Mouse (Mus musculus) layer of hippocampus, adult 11-12 months (tissue): ENCODE measurements around the gene Pnck.

Experiments
- DNase-seq: peaks from one replicate; pipeline ENCODE4 v3.0.0; 2022; ENCODE audit warnings: low spot score

Gene Pnck

DNA sequence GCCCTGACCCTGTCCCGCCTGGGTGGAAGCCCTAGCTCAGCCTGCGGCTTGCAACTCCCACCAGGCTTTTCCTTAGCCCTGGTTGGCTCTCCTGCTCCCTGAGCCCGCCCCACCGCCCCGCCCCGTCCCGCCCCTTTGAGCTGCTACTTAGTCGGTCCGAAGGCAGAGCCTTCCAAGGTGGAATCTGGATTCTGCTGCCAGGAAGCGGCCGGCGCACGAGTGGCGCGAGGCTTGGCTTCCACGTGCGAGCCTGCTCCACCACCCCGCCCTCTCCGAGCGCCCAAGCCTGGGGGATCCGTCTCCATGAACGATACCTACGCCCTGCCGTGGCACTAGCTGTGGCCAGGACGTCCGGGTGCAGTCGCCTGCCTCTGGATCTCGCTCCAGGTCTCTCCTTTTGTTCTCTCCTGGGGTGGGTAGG is 20.7 kb downstream of the Pnck start, which contains the start of gene Dusp9:
Dusp9 (plus strand) TSS at position 165 of the 421 bp plus-strand sequence.
- no peak for DNase-seq

DNA sequence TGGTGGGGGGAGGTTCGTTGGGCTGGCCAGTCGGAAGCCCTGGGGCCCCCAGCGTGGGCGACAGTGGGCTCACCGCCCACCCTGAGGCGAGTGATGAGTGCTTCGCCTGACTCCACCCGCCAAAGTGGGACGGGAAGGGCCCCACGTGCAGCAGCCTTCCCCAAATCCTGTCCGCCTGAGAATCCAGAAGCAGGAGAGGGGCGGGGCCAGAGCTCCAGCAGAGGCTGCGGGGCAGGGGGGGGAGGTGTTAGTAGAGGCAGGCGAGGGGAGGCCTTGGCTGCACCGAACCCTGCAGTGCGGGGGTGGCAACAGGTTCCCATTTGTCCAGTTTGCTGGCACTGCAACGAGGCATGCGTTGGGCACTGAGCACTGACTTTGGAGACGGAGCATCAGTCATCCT is 22.5 kb downstream of the Pnck start:
- DNase-seq = no peak

DNA sequence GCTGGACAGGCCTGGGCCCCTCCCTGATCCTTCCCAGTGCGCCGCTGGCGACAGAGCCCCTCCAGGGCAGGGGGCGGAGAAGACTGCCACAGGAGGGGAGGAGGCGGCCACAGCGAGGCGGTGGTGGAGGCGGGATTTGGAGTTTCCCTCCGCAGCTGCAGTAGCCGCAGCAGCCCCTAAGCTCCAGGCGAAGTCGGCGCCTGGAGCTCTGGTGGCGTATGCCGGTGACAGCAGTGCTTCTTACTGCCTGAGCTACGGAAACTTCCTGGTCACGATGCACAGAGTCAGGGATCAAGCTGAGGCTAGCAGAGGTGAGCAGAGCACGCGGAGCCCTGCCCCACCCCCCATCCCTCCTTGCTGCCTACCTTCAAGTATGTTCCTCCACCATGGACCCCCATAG is 24.5 kb downstream of the Pnck start:
- no peak for DNase-seq

DNA sequence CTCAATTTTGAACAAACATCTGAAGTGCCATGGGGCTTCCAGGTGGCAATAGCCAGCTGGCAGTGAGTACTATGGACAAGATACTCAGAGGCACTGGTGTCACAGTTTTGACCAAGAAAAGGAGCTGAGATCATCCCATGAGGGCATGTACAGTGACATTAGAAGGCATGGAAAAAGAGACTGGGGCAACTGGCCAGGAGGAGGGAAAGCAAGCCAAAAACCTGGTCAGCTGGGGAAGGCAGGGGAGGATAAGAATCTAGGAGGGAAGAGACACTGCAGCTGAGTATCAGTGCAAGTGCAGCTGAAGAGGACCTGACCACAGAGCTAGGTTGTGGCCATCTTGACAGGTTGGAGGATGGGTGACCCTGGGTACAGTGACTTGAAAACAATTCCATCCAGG is 32.9 kb downstream of the Pnck start:
- no peak for DNase-seq

DNA sequence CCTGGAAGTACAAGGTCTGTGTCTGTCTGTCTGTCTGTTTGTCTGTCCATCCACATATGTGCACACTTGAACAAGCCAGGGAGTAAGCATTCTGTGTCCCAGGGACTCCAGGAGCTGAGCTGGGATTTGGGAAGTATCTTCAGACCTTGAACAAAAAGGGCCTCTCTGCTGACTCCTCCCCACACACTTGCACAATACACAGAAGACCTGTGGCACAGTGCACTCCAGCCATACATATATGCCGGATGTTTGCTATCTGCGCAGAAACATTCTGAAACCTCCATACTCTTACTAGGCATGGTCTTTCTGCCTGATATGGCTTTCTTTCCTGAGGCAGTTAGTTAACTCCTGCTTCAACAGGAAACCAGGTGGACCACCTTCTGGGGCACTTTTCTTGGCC is 40.0 kb downstream of the Pnck start:
- no peak for DNase-seq

DNA sequence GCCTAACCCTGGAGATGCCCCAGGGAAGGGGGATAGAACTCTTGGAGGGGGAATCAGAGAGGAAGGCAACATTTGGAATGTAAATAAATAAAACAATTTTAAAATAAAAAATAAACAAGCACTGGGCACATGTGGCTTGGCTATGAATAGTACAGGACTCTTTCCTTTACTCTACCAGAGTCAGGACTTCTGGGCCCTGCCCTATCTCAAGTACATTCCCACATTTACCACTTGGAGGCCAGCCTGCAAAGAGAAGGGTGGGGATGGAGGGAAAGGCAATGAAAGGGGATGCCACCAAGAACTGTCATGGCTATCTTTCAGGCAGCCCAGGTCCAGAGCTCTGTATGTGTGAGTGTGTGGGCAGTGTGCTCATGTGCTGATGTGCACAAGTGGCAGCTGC is 40.5 kb downstream of the Pnck start:
- DNase-seq = no peak

DNA sequence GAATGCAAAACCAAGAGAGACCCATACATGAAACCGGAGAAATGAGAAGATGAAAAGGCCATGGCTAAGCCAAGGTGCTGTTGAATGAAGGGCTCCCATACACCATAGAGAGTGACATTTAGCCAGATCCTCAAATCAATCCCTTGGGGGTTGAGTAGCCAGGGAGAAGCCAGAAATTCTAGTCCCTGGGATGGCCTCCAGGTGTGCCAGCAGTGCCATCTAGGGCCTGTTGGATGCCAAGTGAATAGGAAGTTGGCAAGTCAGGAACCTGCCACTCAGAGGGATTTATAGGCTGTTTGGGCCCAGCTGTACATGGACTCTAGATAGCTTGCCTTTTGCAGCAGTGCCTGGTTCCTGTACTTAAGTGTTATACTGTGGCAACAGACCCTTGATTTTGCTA is 44.0 kb downstream of the Pnck start:
- DNase-seq = no peak

DNA sequence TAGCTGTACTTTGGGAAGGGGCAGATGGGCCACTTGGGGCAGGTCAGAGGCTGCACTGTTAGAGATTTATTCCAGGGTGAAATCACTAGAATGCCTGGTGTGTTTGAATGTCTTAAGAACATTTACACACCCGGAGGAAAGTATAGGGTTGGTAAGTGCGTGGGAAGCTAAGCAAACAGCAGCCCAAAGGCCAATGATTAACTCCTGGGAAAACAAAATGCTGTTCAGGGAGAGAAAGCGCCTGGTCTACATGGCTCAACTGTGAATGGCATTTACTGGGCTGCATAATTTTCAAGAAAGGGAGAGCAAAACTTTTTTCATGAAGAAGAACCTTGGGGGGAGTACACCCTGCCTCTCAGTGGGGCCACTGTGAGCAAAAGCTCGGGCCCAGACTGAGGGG is 46.3 kb downstream of the Pnck start:
- DNase-seq = no peak
